Mouse (Mus musculus) cerebellum, adult 2 months (tissue): ENCODE data around the gene Cc2d2b.

Experiments
- CTCF ChIP-seq: fragments of 200-500 bp; IDR thresholded peaks from 2 replicates; pipeline ENCODE4 v1.5.1; 2011; ENCODE audit warnings: low read depth, mild to moderate bottlenecking, control low read depth, low read length, moderate library complexity, borderline replicate concordance; ENCODE audit not compliant: insufficient read depth
- POLR2A ChIP-seq: fragments of 200-500 bp; IDR thresholded peaks from 2 replicates; pipeline ENCODE4 v1.6.1; 2011; ENCODE audit warnings: low read length, control low read depth, borderline replicate concordance; ENCODE audit not compliant: insufficient read depth

DNA sequence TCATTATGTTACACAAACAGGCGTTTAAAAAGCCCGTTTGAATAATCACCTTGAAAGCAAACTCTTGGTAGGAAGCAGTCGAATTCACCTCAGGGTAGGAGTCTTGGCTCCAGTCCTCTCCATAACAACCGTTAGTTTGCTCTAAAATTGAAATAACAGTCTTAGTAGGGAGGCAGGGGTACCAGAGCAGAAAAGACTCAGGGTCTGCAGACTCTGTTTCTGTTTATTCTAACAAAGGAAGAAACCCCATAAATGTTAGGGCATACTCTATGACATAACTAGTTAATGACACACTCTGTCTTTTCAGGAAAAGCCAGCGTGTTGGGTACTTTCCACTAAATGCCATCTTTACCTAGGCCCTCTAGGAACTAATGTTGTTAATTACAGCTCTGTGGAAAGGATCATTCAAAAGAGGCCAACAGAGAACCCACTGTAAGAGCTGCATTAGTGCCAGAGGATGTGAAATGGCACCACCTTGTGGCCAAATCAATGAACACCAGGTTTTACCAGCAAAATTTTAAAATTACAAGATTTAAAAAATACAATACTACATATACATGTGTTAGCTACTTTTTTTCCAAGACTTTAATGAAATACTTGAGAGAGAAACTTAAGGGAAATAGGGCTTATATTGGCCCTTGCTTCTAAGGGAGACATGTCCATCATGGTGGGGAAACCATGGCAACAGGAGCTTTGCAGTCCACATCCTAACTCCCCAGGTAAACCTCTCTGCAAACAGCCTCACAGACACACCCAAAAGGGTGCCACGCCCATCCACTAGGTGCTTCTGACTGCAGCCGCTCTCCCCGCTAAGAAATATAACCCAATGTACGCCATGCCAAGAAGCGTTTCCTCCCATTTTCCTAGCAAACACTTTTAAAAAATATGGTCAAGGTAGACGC is 26.2 kb upstream of the Cc2d2b start:
- TF ChIP-seq CTCF (peak; percentile 48; the same call in 1 of the 2 replicates), POLR2A (no peak)
